In genomic region chr14:75192427-75192826, GRCm38 (mm10) we compare ENCODE assay signal across 32 mouse cellular contexts. TPM values are rescaled to one million over a fixed set of nuclear protein-coding genes. Genes with fewer than 3 reads are reported as not detected.
A peak's percentile ranks its signal among the peaks of the same experiment; 100 is the strongest.
DNase-seq lines count a peak whose midpoint lies in the region; ATAC-seq and TF ChIP-seq lines count a peak whose summit lies in the region.
"Had no signal": no experiment of that assay in that cellular context is flagged by ENCODE, and none has a peak within 500 bp of the region (broad histone marks: within the 10 kb centered on the region; RNA-seq: fewer than 3 reads in every experiment).

No protein-coding gene starts in this region.

- peaks cover 47% of the 10 kb centered on the region for H3K4me1 ChIP-seq in spleen, adult 2 months (ENCODE audit: control insufficient read depth, insufficient read depth, insufficient read length)
- peaks cover under 1% of the 10 kb centered on the region; the same call in 1 of the 2 replicates for H3K4me1 ChIP-seq in small intestine, adult 2 months (ENCODE audit: control insufficient read depth, insufficient read depth, insufficient read length, low read length)
- H3K4me1 ChIP-seq: embryonic facial prominence, embryonic 12.5 days; embryonic facial prominence, embryonic 15.5 days; hindbrain, embryonic 10.5 days; hindbrain, embryonic 13.5 days had no signal

- ATAC-seq in CD4-positive, CD25-positive, alpha-beta regulatory T cell, adult 4 months, result no peak
- ATAC-seq: forebrain, embryonic 14.5 days; forebrain, postnatal 0 days; hindbrain, embryonic 16.5 days; Patski had no signal

- H3K27me3 ChIP-seq in spleen, adult 2 months (ENCODE audit: control insufficient read depth, insufficient read depth, low read length), result no peaks in the 10 kb centered on the region
- no peaks in the 10 kb centered on the region for H3K27me3 ChIP-seq in small intestine, adult 2 months (ENCODE audit: control insufficient read depth, insufficient read depth, low read length)
- H3K27me3 ChIP-seq: embryonic facial prominence, embryonic 12.5 days; embryonic facial prominence, embryonic 15.5 days; heart, embryonic 12.5 days; heart, embryonic 15.5 days; hindbrain, embryonic 13.5 days; Patski had no signal

- peaks cover 13% of the 10 kb centered on the region for H3K36me3 ChIP-seq in spleen, adult 2 months (ENCODE audit: control insufficient read depth, insufficient read depth, low read length)
- H3K36me3 ChIP-seq in small intestine, adult 2 months (ENCODE audit: control insufficient read depth, insufficient read depth, low read length), result no peaks in the 10 kb centered on the region
- H3K36me3 ChIP-seq: embryonic facial prominence, embryonic 12.5 days; embryonic facial prominence, embryonic 15.5 days; G1E; heart, embryonic 12.5 days; heart, embryonic 15.5 days; hindbrain, embryonic 10.5 days; hindbrain, embryonic 13.5 days had no signal

- DNase-seq in CD4-positive, CD25-positive, alpha-beta regulatory T cell, adult 2 months (ENCODE audit: low read depth, low spot score), result peak; percentile 39
- no peak for DNase-seq in spleen, adult 2 months (ENCODE audit: low read depth in 1 of 2, low spot score in 2 of 2)
- DNase-seq in spleen, adult 12 weeks (ENCODE audit: low spot score), result no peak
- DNase-seq in induced T-regulatory cell, adult 2 months (ENCODE audit: low read depth), result peak; percentile 83
- no peak for DNase-seq in cerebellum, adult 11-12 months
- DNase-seq in testis, postnatal 10 days (ENCODE audit: low spot score), result no peak
- DNase-seq: adrenal gland, adult 2 months; adrenal gland, postnatal 14 days; cerebellum, adult 18-20 months; cerebellum, adult 9-10 months; cerebellum, postnatal 25 days; forebrain, postnatal 0 days; gastrocnemius, adult 2 months; gastrocnemius, postnatal 14 days; heart, adult 11 months; heart, postnatal 10 days; heart, postnatal 36 days had no signal

- no peak for TF ChIP-seq POLR2A in spleen, adult 2 months (IDR thresholded peaks at IDR 0.05; ENCODE audit: low read depth, low read length)
- TF ChIP-seq POLR2A in small intestine, adult 2 months (IDR thresholded peaks at IDR 0.05; ENCODE audit: low read depth, low read length), result no peak

- peak overlapping the region; percentile 27 for H3K27ac ChIP-seq in spleen, adult 2 months (ENCODE audit: insufficient read depth, low read length)
- peak overlapping the region; percentile 24; the same call in 1 of the 2 replicates for H3K27ac ChIP-seq in small intestine, adult 2 months (ENCODE audit: insufficient read depth, low read depth, low read length)
- H3K27ac ChIP-seq: embryonic facial prominence, embryonic 12.5 days; embryonic facial prominence, embryonic 15.5 days; gastrocnemius, adult 2 months; heart, embryonic 15.5 days; hindbrain, embryonic 10.5 days; hindbrain, embryonic 13.5 days had no signal

- no peak for TF ChIP-seq CTCF in spleen, adult 2 months (IDR thresholded peaks at IDR 0.05; ENCODE audit: extremely low read depth, insufficient read depth, insufficient read length, insufficient replicate concordance)
- TF ChIP-seq CTCF in small intestine, adult 2 months (IDR thresholded peaks at IDR 0.05; ENCODE audit: extremely low read depth, insufficient read length, insufficient replicate concordance, low read depth, low read length), result no peak

- H3K4me3 ChIP-seq in spleen, adult 2 months (ENCODE audit: extremely low read depth, insufficient read depth, insufficient read length), result no peak overlapping the region
- no peak overlapping the region for H3K4me3 ChIP-seq in small intestine, adult 2 months (ENCODE audit: low read depth, low read length)
- H3K4me3 ChIP-seq: embryonic facial prominence, embryonic 12.5 days; embryonic facial prominence, embryonic 15.5 days; gastrocnemius, adult 2 months; heart, embryonic 12.5 days; heart, embryonic 15.5 days; hindbrain, embryonic 10.5 days; hindbrain, embryonic 13.5 days had no signal

- WGBS in spleen, adult 2 months, result 68% methylated on average over 10 of the region's 10 CpGs
- WGBS in small intestine, adult 2 months, result 84% methylated on average over 10 of the region's 10 CpGs

RNA-seq across cellular contexts. Expression of gene Cpb2, which starts 49.7 kb away (rescaled TPM):
- polyA plus RNA-seq in CD4-positive, CD25-positive, alpha-beta regulatory T cell, adult 4 months (2017; shearing (Covaris generic)), result not detected
- not detected in 2 replicates for polyA plus RNA-seq in spleen, adult 2 months (2012; rRNA removed)
- not detected in 2 replicates for polyA plus RNA-seq in small intestine, adult 2 months (2012; rRNA removed)
- polyA plus RNA-seq: adrenal gland, adult 2 months; brain, embryonic 14.5 days; embryonic facial prominence, embryonic 15.5 days; forebrain, embryonic 11.5 days; forebrain, embryonic 14.5 days; forebrain, postnatal 0 days; frontal cortex, adult 2 months; G1E; hindbrain, embryonic 10.5 days; hindbrain, embryonic 13.5 days; hindbrain, embryonic 16.5 days; Patski had no signal

Comparison
In these comparisons a context has a peak if more than half of its experiments do, and no peak if none do; other contexts are left out.
1. DNase-seq: peak in CD4-positive, CD25-positive, alpha-beta regulatory T cell, adult 2 months (single experiment) and induced T-regulatory cell, adult 2 months (single experiment); none in spleen, adult 2 months (0 of 2), spleen, adult 12 weeks (single experiment), cerebellum, adult 11-12 months (single experiment) and testis, postnatal 10 days (single experiment).